34 mouse cellular contexts compared by ENCODE assay signal in the genomic region with DNA sequence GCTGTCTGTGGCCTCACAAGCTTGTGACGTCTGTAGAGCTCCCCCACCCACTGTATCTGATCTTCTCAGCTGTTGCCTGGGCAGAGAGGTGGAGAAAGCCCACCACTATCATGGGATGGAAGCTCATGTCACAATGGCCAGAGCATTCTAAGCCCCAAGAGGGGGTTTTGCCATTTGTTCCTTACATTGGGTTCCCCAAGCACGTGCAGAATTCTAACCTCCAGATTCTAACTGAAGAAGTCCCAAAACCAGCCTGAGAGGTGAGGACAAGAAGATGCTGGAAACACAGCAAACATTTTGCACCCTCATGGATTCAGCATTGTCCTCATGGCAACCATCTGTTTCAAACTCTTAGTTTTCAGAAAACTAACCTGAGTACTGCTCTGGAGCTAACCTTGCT. TPM values are rescaled to one million over a fixed set of nuclear protein-coding genes. Genes with fewer than 3 reads are reported as not detected.
"Had no signal": no experiment of that assay in that cellular context is flagged by ENCODE, and none has a peak within 500 bp of the region (broad histone marks: within the 10 kb centered on the region; RNA-seq: fewer than 3 reads in every experiment).

A gene (minus strand): TSS at position 101 of the 400 bp plus-strand sequence.

- ATAC-seq: liver, embryonic 12.5 days; liver, postnatal 0 days; lung, postnatal 0 days; midbrain, embryonic 15.5 days; midbrain, embryonic 16.5 days had no signal

- H3K27me3 ChIP-seq: limb, embryonic 15.5 days; liver, embryonic 12.5 days; liver, embryonic 13.5 days; liver, embryonic 15.5 days; lung, embryonic 15.5 days; midbrain, embryonic 12.5 days; midbrain, embryonic 15.5 days had no signal

- H3K27ac ChIP-seq: left cerebral cortex, adult 2 months; limb, embryonic 10.5 days; limb, embryonic 12.5 days; limb, embryonic 13.5 days; limb, embryonic 15.5 days; liver, embryonic 12.5 days; liver, embryonic 13.5 days; liver, embryonic 14.5 days; liver, embryonic 15.5 days; lung, embryonic 15.5 days; macrophage; midbrain, embryonic 10.5 days; midbrain, embryonic 12.5 days; midbrain, embryonic 15.5 days had no signal

- H3K4me3 ChIP-seq: left cerebral cortex, adult 2 months; limb, embryonic 10.5 days; limb, embryonic 12.5 days; limb, embryonic 13.5 days; limb, embryonic 15.5 days; liver, embryonic 12.5 days; liver, embryonic 13.5 days; liver, embryonic 15.5 days; lung, embryonic 15.5 days; megakaryocyte, embryonic 14.5 days; midbrain, embryonic 10.5 days; midbrain, embryonic 12.5 days; midbrain, embryonic 15.5 days; myocyte had no signal

- H3K4me1 ChIP-seq: limb, embryonic 15.5 days; liver, embryonic 12.5 days; liver, embryonic 13.5 days; liver, embryonic 15.5 days; lung, embryonic 15.5 days; megakaryocyte, embryonic 14.5 days; midbrain, embryonic 10.5 days; midbrain, embryonic 12.5 days had no signal

- H3K4me2 ChIP-seq: limb, embryonic 12.5 days; limb, embryonic 13.5 days; limb, embryonic 15.5 days; liver, embryonic 11.5 days; liver, embryonic 12.5 days; liver, embryonic 13.5 days; liver, embryonic 15.5 days; lung, embryonic 14.5 days; lung, embryonic 15.5 days; midbrain, embryonic 12.5 days; midbrain, embryonic 15.5 days had no signal

- H3K9me3 ChIP-seq: limb, embryonic 10.5 days; limb, embryonic 12.5 days; limb, embryonic 13.5 days; limb, embryonic 15.5 days; liver, embryonic 12.5 days; liver, embryonic 13.5 days; liver, embryonic 15.5 days; lung, embryonic 15.5 days; megakaryocyte, embryonic 14.5 days; midbrain, embryonic 10.5 days; midbrain, embryonic 12.5 days; midbrain, embryonic 15.5 days had no signal

- DNase-seq: left cerebral cortex, postnatal 4 days; liver; liver, embryonic 13.5 days; liver, postnatal 0 days; lung, adult 18-20 months; lung, adult 2 months; lung, embryonic 14.5 days; lung, postnatal 10 days; lung, postnatal 14 days; lung, postnatal 36 days; lung, postnatal 4 days; midbrain, embryonic 14.5 days had no signal

- H3K36me3 ChIP-seq: limb, embryonic 10.5 days; limb, embryonic 12.5 days; limb, embryonic 13.5 days; limb, embryonic 15.5 days; liver, embryonic 12.5 days; liver, embryonic 13.5 days; liver, embryonic 15.5 days; lung, embryonic 15.5 days; midbrain, embryonic 10.5 days; midbrain, embryonic 12.5 days; midbrain, embryonic 15.5 days had no signal

- H3K9ac ChIP-seq: limb, embryonic 12.5 days; limb, embryonic 13.5 days; limb, embryonic 15.5 days; liver, embryonic 12.5 days; liver, embryonic 13.5 days; liver, embryonic 14.5 days; liver, embryonic 15.5 days; liver, postnatal 0 days; lung, embryonic 14.5 days; lung, embryonic 15.5 days; midbrain, embryonic 12.5 days; midbrain, embryonic 15.5 days had no signal

RNA-seq across cellular contexts. Expression of the gene that starts here (rescaled TPM):
- polyA plus RNA-seq: limb, embryonic 10.5 days; limb, embryonic 12.5 days; limb, embryonic 13.5 days; limb, embryonic 14.5 days; limb, embryonic 15.5 days; liver, adult 2 months; liver, embryonic 11.5 days; liver, embryonic 12.5 days; liver, embryonic 13.5 days; liver, embryonic 14.5 days; liver, embryonic 15.5 days; liver, embryonic 16.5 days; liver, postnatal 0 days; lung, adult 2 months; lung, embryonic 15.5 days; lung, embryonic 16.5 days; lung, postnatal 0 days; macrophage; midbrain, embryonic 10.5 days; midbrain, embryonic 12.5 days; midbrain, embryonic 14.5 days; midbrain, embryonic 15.5 days; midbrain, embryonic 16.5 days; myocyte had no signal
